Mouse (Mus musculus) heart, adult 2 months (tissue): ENCODE data around the gene Gm17268.

Experiments
- CTCF ChIP-seq: fragments of 200-600 bp; IDR thresholded peaks from 2 replicates; pipeline ENCODE4 v1.8.1; 2022; ENCODE audit warnings: antibody characterized with exemption, mild to moderate bottlenecking, moderate library complexity
- EP300 ChIP-seq: fragments of 200-500 bp; IDR thresholded peaks from 2 replicates; pipeline ENCODE4 v1.6.1; 2011; ENCODE audit warnings: low read depth, low read length, control low read depth; ENCODE audit not compliant: insufficient read depth
- POLR2A ChIP-seq: fragments of 200-500 bp; IDR thresholded peaks from 2 replicates; pipeline ENCODE4 v1.6.1; 2011; ENCODE audit warnings: mild to moderate bottlenecking, low read depth, low read length, control low read depth; ENCODE audit not compliant: insufficient read depth

DNA sequence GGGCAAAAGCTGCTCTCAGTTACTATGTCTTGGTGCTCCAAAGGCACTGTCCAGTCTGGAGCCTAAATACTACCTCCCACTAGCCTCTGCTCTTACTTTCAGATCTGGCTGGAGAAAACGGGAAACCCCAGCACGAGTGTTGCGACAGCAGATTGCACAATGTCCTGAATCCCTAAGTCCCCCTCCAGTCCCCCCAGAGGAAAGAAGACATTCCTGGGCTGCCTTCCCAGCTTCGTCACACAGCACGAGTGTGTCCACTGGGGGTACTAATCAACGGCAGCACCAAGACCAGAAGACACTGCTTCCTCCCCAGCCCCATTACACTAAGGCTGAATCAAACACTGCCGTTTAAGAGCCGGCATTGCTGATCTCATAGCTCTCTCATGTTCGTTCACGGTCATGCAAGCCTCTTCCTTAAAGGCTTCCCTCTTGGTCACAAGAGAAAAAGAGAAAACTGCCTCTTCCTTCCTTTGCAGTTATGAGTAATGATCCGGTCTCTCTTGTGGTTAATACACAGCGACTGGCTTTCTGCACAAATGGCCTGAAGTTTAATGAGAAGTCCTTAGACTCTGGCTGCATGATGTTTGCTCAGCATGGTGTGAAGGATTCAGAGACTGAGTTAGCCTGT lies 31.5 kb downstream of the Gm17268 start:
- no peak; the same call in 1 of the 2 replicates for TF ChIP-seq POLR2A
- TF ChIP-seq CTCF = no peak
- TF ChIP-seq EP300 = peak; percentile 82
